Mouse (Mus musculus) C2C12 (cell line): Measurements from ENCODE around the gene Foxn3. TPM values are rescaled to one million over a fixed set of nuclear protein-coding genes. Genes with fewer than 3 reads are reported as not detected.

ENCODE experiments used
- H3K27me3 ChIP-seq: one replicate; pipeline ENCODE4 v1.6.1; 2011; ENCODE audit not compliant: control insufficient read depth, insufficient read depth, insufficient read length
- H3K36me3 ChIP-seq: one replicate; pipeline ENCODE4 v1.6.1; 2011; ENCODE audit not compliant: control insufficient read depth, insufficient read depth
- H3K4me3 ChIP-seq: one replicate; pipeline ENCODE4 v1.5.1; 2011; ENCODE audit warnings: mild to moderate bottlenecking, control low read depth; ENCODE audit not compliant: poor library complexity, insufficient read depth, severe bottlenecking
- H3K79me2 ChIP-seq: one replicate; pipeline ENCODE4 v1.6.1; 2011; ENCODE audit not compliant: control insufficient read depth, insufficient read depth
- H3K79me3 ChIP-seq: one replicate; pipeline ENCODE4 v1.6.1; 2011; ENCODE audit warnings: low read depth, control low read depth
- H3ac ChIP-seq: one replicate; pipeline ENCODE3; 2011; ENCODE audit warnings: low read depth; ENCODE audit not compliant: control insufficient read depth, insufficient read length
- CEBPB ChIP-seq: IDR thresholded peaks from one replicate; pipeline ENCODE4 v1.6.1; 2011; ENCODE audit warnings: low read depth, mild to moderate bottlenecking, control low read depth, moderate library complexity
- CTCF ChIP-seq: IDR thresholded peaks from one replicate; pipeline ENCODE4 v1.5.1; 2011; ENCODE audit not compliant: control insufficient read depth, insufficient read depth, insufficient read length
- FOSL1 ChIP-seq: IDR thresholded peaks from one replicate; pipeline ENCODE4 v1.8.0; 2011; ENCODE audit warnings: mild to moderate bottlenecking, low read length; ENCODE audit not compliant: poor library complexity, insufficient read depth, severe bottlenecking
- MAX ChIP-seq: IDR thresholded peaks from one replicate; pipeline ENCODE4 v1.6.1; 2011; ENCODE audit warnings: mild to moderate bottlenecking, control low read depth
- MYOD1 ChIP-seq: IDR thresholded peaks from one replicate; pipeline ENCODE4 v1.6.1; 2011; ENCODE audit warnings: low read depth; ENCODE audit not compliant: control insufficient read depth, insufficient read length
- MYOG ChIP-seq: IDR thresholded peaks from one replicate; pipeline ENCODE4 v1.6.1; 2011; ENCODE audit not compliant: control insufficient read depth, insufficient read length; ENCODE audit errors: extremely low read depth
- USF1 ChIP-seq: IDR thresholded peaks from one replicate; pipeline ENCODE4 v1.6.1; 2011; ENCODE audit warnings: low read depth, mild to moderate bottlenecking, control low read depth, moderate library complexity
- polyA plus RNA-seq: library from polyadenylated mRNA; unstranded; fragments of >200 nt; fragmentation: generic; extraction: Trizol; gene quantifications from one replicate; pipeline ENCODE4 v1.2.1, GENCODE M21; 2012; ENCODE audit warnings: missing spikeins

Gene Foxn3
- polyA plus RNA-seq, 1 experiment = 4.2 TPM

GRCm38 (mm10) chr12:99256463-99256862 lies 306.9 kb downstream of the Foxn3 start:
- no peaks in the 10 kb centered on the region for H3K27me3 ChIP-seq
- H3K79me2 ChIP-seq = no peaks in the 10 kb centered on the region
- no peaks in the 10 kb centered on the region for H3K79me3 ChIP-seq
- no peaks in the 10 kb centered on the region for H3K36me3 ChIP-seq
- H3K4me3 ChIP-seq = no peak overlapping the region
- no peak for TF ChIP-seq MYOD1
- TF ChIP-seq MYOG = no peak
- TF ChIP-seq MAX = no peak
- TF ChIP-seq CEBPB = no peak
- no peak for TF ChIP-seq CTCF
- no peak overlapping the region for H3ac ChIP-seq

GRCm38 (mm10) chr12:99254436-99254835 lies 308.9 kb downstream of the Foxn3 start:
- H3K79me2 ChIP-seq = no peaks in the 10 kb centered on the region
- TF ChIP-seq MYOG (no peak), CEBPB (no peak), USF1 (no peak), CTCF (no peak), MYOD1 (no peak), FOSL1 (no peak), MAX (no peak)
- H3K36me3 ChIP-seq = no peaks in the 10 kb centered on the region
- no peaks in the 10 kb centered on the region for H3K27me3 ChIP-seq
- H3K79me3 ChIP-seq = no peaks in the 10 kb centered on the region
- no peak overlapping the region for H3K4me3 ChIP-seq
- H3ac ChIP-seq = no peak overlapping the region

- Histone ChIP-seq H3K27me3 (no peaks in the 10 kb centered on the region), H3K79me2 (no peaks in the 10 kb centered on the region), H3ac (no peak overlapping the region), H3K4me3 (no peak overlapping the region), H3K36me3 (no peaks in the 10 kb centered on the region), H3K79me3 (no peaks in the 10 kb centered on the region)
- no peak for TF ChIP-seq MYOG
- no peak for TF ChIP-seq FOSL1
- TF ChIP-seq USF1 = no peak
- no peak for TF ChIP-seq CTCF
- no peak for TF ChIP-seq CEBPB
- no peak for TF ChIP-seq MAX
- TF ChIP-seq MYOD1 = no peak
Observed at GRCm38 (mm10) chr12:99253562-99253961, 309.8 kb downstream of the Foxn3 start.

GRCm38 (mm10) chr12:99248606-99249005 lies 314.8 kb downstream of the Foxn3 start:
- Histone ChIP-seq H3K79me2 (no peaks in the 10 kb centered on the region), H3K36me3 (no peaks in the 10 kb centered on the region), H3K79me3 (peaks cover under 1% of the 10 kb centered on the region), H3K4me3 (no peak overlapping the region), H3ac (no peak overlapping the region), H3K27me3 (no peaks in the 10 kb centered on the region)
- no peak for TF ChIP-seq FOSL1
- no peak for TF ChIP-seq MAX
- no peak for TF ChIP-seq CTCF

GRCm38 (mm10) chr12:99247939-99248338 lies 315.4 kb downstream of the Foxn3 start:
- H3K27me3 ChIP-seq = no peaks in the 10 kb centered on the region
- no peak overlapping the region for H3K4me3 ChIP-seq
- H3ac ChIP-seq = no peak overlapping the region
- no peak for TF ChIP-seq MYOG
- no peak for TF ChIP-seq FOSL1
- no peak for TF ChIP-seq USF1
- TF ChIP-seq CEBPB = no peak
- no peak for TF ChIP-seq CTCF
- no peak for TF ChIP-seq MAX
- no peak for TF ChIP-seq MYOD1
- no peaks in the 10 kb centered on the region for H3K79me2 ChIP-seq
- no peaks in the 10 kb centered on the region for H3K36me3 ChIP-seq
- H3K79me3 ChIP-seq = peaks cover 3% of the 10 kb centered on the region

- H3ac ChIP-seq = no peak overlapping the region
- no peaks in the 10 kb centered on the region for H3K79me2 ChIP-seq
- H3K79me3 ChIP-seq = peaks cover 3% of the 10 kb centered on the region
- TF ChIP-seq MAX = no peak
- no peak for TF ChIP-seq CEBPB
- no peak for TF ChIP-seq MYOG
- no peak for TF ChIP-seq FOSL1
- no peak for TF ChIP-seq CTCF
- TF ChIP-seq USF1 = no peak
- TF ChIP-seq MYOD1 = no peak
- no peaks in the 10 kb centered on the region for H3K36me3 ChIP-seq
- no peak overlapping the region for H3K4me3 ChIP-seq
- no peaks in the 10 kb centered on the region for H3K27me3 ChIP-seq
Observed at GRCm38 (mm10) chr12:99246984-99247746, 316.2 kb downstream of the Foxn3 start.
